Mouse (Mus musculus) spleen, adult 2 months (tissue): ENCODE data around the gene Clybl. TPM values are rescaled to one million over a fixed set of nuclear protein-coding genes. Genes with fewer than 3 reads are reported as not detected.

Source experiments
- DNase-seq, 2 experiments: peaks; one replicate each; pipeline versions ENCODE4 v3.0.0 to v3.0.0-alpha.2; 2012 to 2021; ENCODE audit warnings: low spot score in 2 of 2, low read depth in 1 of 2
- H3K27ac ChIP-seq: fragments of 200-500 bp; 2 replicates; pipeline ENCODE4 v1.5.1; 2012; ENCODE audit warnings: low read length, inconsistent platforms; ENCODE audit not compliant: insufficient read depth
- H3K27me3 ChIP-seq: fragments of 200-500 bp; 2 replicates; pipeline ENCODE4 v1.6.1; 2012; ENCODE audit warnings: mild to moderate bottlenecking, moderate library complexity, low read length, inconsistent platforms; ENCODE audit not compliant: control insufficient read depth, insufficient read depth
- H3K36me3 ChIP-seq: fragments of 200-500 bp; 2 replicates; pipeline ENCODE4 v1.6.1; 2012; ENCODE audit warnings: mild to moderate bottlenecking, low read length, inconsistent platforms; ENCODE audit not compliant: control insufficient read depth, insufficient read depth
- H3K4me1 ChIP-seq: fragments of 200-500 bp; 2 replicates; pipeline ENCODE4 v1.6.1; 2011; ENCODE audit warnings: inconsistent platforms; ENCODE audit not compliant: control insufficient read depth, insufficient read depth, insufficient read length
- H3K4me3 ChIP-seq: fragments of 200-500 bp; 2 replicates; pipeline ENCODE4 v1.5.1; 2011; ENCODE audit warnings: mild to moderate bottlenecking, inconsistent platforms; ENCODE audit not compliant: insufficient read depth, insufficient read length; ENCODE audit errors: extremely low read depth
- CTCF ChIP-seq: fragments of 200-500 bp; IDR thresholded peaks from 2 replicates; pipeline ENCODE4 v1.5.1; 2011; ENCODE audit warnings: mild to moderate bottlenecking, inconsistent platforms; ENCODE audit not compliant: insufficient read depth, insufficient read length, insufficient replicate concordance; ENCODE audit errors: extremely low read depth
- POLR2A ChIP-seq: fragments of 200-500 bp; IDR thresholded peaks from 2 replicates; pipeline ENCODE4 v1.6.1; 2011; ENCODE audit warnings: low read depth, low read length, inconsistent platforms
- WGBS: fragments of 180-500 bp; shearing (Covaris S2); methylation state at CpG from one replicate; pipeline ENCODE4 v1.1.7; 2018; 5-methylcytosine and 5-hydroxymethylcytosine counted together
- polyA plus RNA-seq: library from polyadenylated mRNA; depleted of rRNA; stranded (reverse); fragments of >200 nt; gene quantifications from 2 replicates; pipeline ENCODE4 v1.2.3, GENCODE M21; 2012; rRNA removed

Clybl gene
- polyA plus RNA-seq, 1 experiment: 2.1 TPM

GRCm38 (mm10) chr14:122434039-122434438, 252.5 kb downstream of the Clybl start:
- no peak for DNase-seq
- H3K4me3 ChIP-seq: no peak overlapping the region
- H3K27me3 ChIP-seq: no peaks in the 10 kb centered on the region
- WGBS: 81% methylated on average over 10 of the region's 10 CpGs
- no peak for TF ChIP-seq POLR2A
- no peak for TF ChIP-seq CTCF
- no peaks in the 10 kb centered on the region for H3K36me3 ChIP-seq
- H3K4me1 ChIP-seq: no peaks in the 10 kb centered on the region
- no peak overlapping the region for H3K27ac ChIP-seq

DNA sequence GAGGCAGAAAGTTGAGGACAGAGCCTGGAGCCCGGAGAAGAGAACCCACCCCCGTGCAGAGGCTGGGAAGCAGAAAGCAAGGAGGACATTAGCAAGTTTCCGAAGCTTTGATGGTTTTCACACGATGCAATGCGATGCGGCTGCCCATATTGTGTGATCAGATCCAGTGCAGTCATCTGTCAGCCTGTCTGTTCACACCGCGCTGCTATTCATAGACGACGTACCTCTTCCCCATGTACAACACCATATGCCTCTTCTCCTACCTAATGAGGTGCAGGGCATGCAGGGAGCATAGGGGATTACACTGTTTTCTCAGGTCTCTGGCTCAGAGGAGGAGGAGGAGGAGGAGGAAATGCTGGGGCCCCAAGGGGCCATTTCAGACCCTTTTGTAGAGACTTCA, 255.3 kb downstream of the Clybl start:
- Histone ChIP-seq H3K27ac (no peak overlapping the region), H3K4me1 (no peaks in the 10 kb centered on the region), H3K4me3 (no peak overlapping the region), H3K36me3 (no peaks in the 10 kb centered on the region), H3K27me3 (no peaks in the 10 kb centered on the region)
- DNase-seq: no peak
- no peak for TF ChIP-seq CTCF
- no peak for TF ChIP-seq POLR2A
- 84% methylated on average over 10 of the region's 10 CpGs for WGBS

DNA sequence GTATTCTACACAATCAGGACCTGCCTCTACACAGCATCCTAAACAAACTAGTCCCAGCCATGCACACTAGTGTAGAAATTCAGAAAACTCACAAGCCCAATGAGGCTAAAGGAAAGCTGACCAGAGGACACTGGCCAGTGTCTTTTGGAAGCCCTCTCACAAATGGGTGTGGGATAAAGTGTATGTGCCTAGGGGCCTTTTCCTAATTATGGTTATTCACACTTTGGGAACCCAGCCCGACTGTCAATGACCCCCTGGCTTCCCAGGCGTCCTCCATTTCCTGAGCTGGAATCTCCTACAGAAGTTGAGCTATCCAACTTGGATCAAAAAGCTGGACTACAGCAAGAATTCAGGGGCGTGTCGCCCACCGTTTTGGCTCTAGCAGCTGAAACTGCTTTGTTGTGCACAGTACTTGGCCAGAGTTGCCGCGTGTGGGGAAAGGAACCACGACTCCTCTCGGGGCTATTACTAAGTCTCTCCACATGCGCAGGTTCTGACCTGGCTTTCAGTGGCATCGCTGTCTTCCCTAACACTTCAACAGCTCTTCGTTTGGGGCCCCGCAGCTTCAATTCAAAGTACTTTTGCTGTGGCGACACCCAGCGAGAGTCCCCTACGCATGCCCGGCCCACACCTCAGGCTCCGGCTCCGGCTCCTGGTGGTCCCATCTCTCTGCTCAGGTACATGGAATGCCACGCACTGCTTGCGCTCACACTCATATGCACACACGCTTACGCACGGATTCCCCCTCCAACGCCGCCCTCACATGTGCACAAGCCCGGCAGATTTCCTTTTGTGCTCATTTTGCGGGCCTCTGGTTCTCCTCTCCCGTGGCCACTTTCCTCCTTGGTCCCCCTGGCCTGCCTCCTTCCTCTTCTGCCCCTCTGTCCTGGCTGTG, 268.3 kb downstream of the Clybl start:
- H3K27ac ChIP-seq: no peak overlapping the region
- no peaks in the 10 kb centered on the region for H3K4me1 ChIP-seq
- H3K27me3 ChIP-seq: peaks cover 28% of the 10 kb centered on the region
- H3K36me3 ChIP-seq: no peaks in the 10 kb centered on the region
- DNase-seq: no peak
- no peak overlapping the region for H3K4me3 ChIP-seq
- TF ChIP-seq POLR2A (no peak), CTCF (no peak)
- 19% methylated on average over 29 of the region's 29 CpGs for WGBS

DNA sequence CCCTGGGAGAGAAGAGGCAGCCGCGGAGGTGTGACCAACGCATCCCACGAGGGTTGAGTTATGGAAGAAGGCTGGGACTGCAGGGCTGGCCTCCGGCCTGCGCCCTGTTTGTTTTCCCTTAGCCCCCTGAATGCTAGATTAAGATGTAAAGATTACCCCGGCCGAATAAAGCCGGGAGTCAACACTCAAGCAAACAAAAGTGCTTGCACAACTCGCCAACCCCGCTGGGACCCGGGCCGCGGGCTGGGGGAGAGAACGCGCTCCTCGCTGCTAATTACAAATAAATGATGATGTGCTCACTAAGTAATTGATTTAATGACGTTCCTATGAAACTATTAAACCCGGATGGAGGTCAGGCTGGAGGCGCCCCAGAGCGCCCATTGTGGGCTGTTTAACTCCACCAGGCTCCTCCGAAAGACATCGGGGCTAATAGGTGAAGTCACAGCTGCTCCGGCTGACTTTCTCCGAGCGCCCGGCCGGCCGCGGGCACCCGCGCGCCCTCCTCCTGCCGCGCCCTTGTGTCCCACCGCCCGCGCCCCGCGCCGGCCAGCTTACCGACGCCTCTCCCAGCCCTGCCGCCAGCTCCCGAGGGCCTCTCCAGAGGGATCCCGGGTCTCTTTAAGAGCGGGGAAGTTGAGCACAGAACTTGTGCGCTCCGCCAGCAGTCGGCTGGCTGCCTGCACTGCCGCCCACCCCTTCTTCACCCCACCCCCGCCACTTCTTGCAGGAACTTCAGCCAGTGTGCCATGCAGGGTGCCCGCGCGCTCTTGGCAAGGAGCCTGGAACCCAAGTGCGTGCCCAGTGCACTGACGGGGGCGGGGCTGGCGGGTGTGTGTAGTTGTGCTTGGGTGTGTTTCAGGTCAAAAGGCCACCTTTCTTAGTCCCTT, 269.2 kb downstream of the Clybl start, which contains the start of gene Gm5089:
Gene Gm5089, minus strand, starts transcription at position 620 of the 887 bp plus-strand sequence.
- H3K27ac ChIP-seq: no peak within 1 kb of the TSS
- no peaks in the 10 kb centered on the region for H3K4me1 ChIP-seq
- TF ChIP-seq CTCF (no peak), POLR2A (no peak)
- H3K4me3 ChIP-seq: no peak within 1 kb of the TSS
- peaks cover 28% of the 10 kb centered on the region for H3K27me3 ChIP-seq
- H3K36me3 ChIP-seq: no peaks in the 10 kb centered on the region
- 3% methylated on average over 59 of the region's 59 CpGs for WGBS
- no peak for DNase-seq

- Histone ChIP-seq H3K27me3 (peaks cover 28% of the 10 kb centered on the region), H3K4me3 (no peak overlapping the region), H3K4me1 (no peaks in the 10 kb centered on the region), H3K36me3 (no peaks in the 10 kb centered on the region), H3K27ac (no peak overlapping the region)
- 77% methylated on average over 5 of the region's 5 CpGs for whole genome bisulfite sequencing
- no peak for DNase-seq
- no peak for TF ChIP-seq POLR2A
- TF ChIP-seq CTCF: no peak
Observed at GRCm38 (mm10) chr14:122451551-122452145, 270.1 kb downstream of the Clybl start.

Other genes starting within 250 kb of the Clybl start
- 19.3 and 21.5 TPM in 2 replicates for gene Gpr183, start 216.5 kb upstream of the Clybl start, polyA plus RNA-seq
- 0.20 and 0.23 TPM in 2 replicates for gene Timm8a2, start 147.0 kb upstream of the Clybl start, polyA plus RNA-seq
- gene Tm9sf2, start 74.7 kb upstream of the Clybl start, polyA plus RNA-seq: 80.8 and 211 TPM in 2 replicates